Mouse (Mus musculus) bone marrow, adult 2 months (tissue): ENCODE results near the gene Zscan2. TPM values are rescaled to one million over a fixed set of nuclear protein-coding genes. Genes with fewer than 3 reads are reported as not detected.
"Not testable (repeated sequence)": the region's sequence is repeated elsewhere in the genome, so short reads cannot be mapped to it uniquely, and the experiment has no call there.

Experiments used
- H3K27ac ChIP-seq: fragments of 200-500 bp; 2 replicates; pipeline ENCODE4 v1.5.1; 2012; ENCODE audit warnings: low read depth, mild to moderate bottlenecking, control low read depth, inconsistent platforms, low read length; ENCODE audit not compliant: control insufficient read depth, poor library complexity, insufficient read depth
- H3K4me1 ChIP-seq: fragments of 200-500 bp; 2 replicates; pipeline ENCODE4 v1.6.1; 2011; ENCODE audit warnings: low read length; ENCODE audit not compliant: control insufficient read depth, insufficient read depth
- H3K4me3 ChIP-seq: fragments of 200-500 bp; replicated peaks from 2 replicates; pipeline ENCODE3; 2011; ENCODE audit warnings: mild to moderate bottlenecking, low read depth, low read length, control low read depth; ENCODE audit not compliant: control insufficient read depth
- CTCF ChIP-seq: fragments of 200-500 bp; IDR thresholded peaks from 2 replicates; pipeline ENCODE4 v1.5.1; 2011; ENCODE audit warnings: low read length, control low read depth; ENCODE audit not compliant: control insufficient read depth, insufficient read depth
- POLR2A ChIP-seq: fragments of 200-500 bp; IDR thresholded peaks from 2 replicates; pipeline ENCODE4 v1.6.1; 2011; ENCODE audit warnings: low read depth, mild to moderate bottlenecking, control low read depth, low read length, borderline replicate concordance; ENCODE audit not compliant: control insufficient read depth
- WGBS: fragments of 180-500 bp; shearing (Covaris S2); methylation state at CpG from one replicate; pipeline ENCODE4 v1.1.7; 2018; 5-methylcytosine and 5-hydroxymethylcytosine counted together
- polyA plus RNA-seq: library from polyadenylated mRNA; stranded (reverse); fragments of >200 nt; gene quantifications from 2 replicates; pipeline ENCODE4 v1.2.4, GENCODE M21; 2011; ENCODE audit warnings: low replicate concordance; ENCODE audit not compliant: missing spikeins, insufficient read depth, insufficient read length

Zscan2 gene
- polyA plus RNA-seq, 1 experiment: 6.1 TPM

- peaks cover 2% of the 10 kb centered on the region; the same call in 1 of the 2 replicates for H3K4me1 ChIP-seq
- no peak overlapping the region for H3K27ac ChIP-seq
- H3K4me3 ChIP-seq: no peak overlapping the region
- no peak for TF ChIP-seq POLR2A
- no peak for TF ChIP-seq CTCF
- 61% methylated on average over 15 of the region's 15 CpGs for WGBS
Measured at GRCm38 (mm10) chr7:80830193-80830803, 30.4 kb upstream of the Zscan2 start.

GRCm38 (mm10) chr7:80832191-80832590 lies 28.5 kb upstream of the Zscan2 start:
- TF ChIP-seq CTCF (no peak), POLR2A (no peak)
- no peak overlapping the region for H3K27ac ChIP-seq
- 6% methylated on average over 4 of the region's 4 CpGs for WGBS
- H3K4me3 ChIP-seq: no peak overlapping the region
- peaks cover 2% of the 10 kb centered on the region; the same call in 1 of the 2 replicates for H3K4me1 ChIP-seq

GRCm38 (mm10) chr7:80832996-80833650 lies 27.6 kb upstream of the Zscan2 start:
- not testable (repeated sequence) for H3K27ac ChIP-seq, H3K4me1 ChIP-seq, H3K4me3 ChIP-seq
- whole genome bisulfite sequencing: 20% methylated on average over 14 of the region's 14 CpGs

- Histone ChIP-seq H3K4me3 (no peak overlapping the region), H3K27ac (no peak overlapping the region), H3K4me1 (peaks cover 2% of the 10 kb centered on the region; the same call in 1 of the 2 replicates)
- TF ChIP-seq CTCF: no peak
- no peak for TF ChIP-seq POLR2A
- 59% methylated on average over 12 of the region's 12 CpGs for WGBS
Measured at GRCm38 (mm10) chr7:80833651-80834532, 26.8 kb upstream of the Zscan2 start.

GRCm38 (mm10) chr7:80835984-80836652 lies 24.6 kb upstream of the Zscan2 start:
- Histone ChIP-seq H3K27ac (no peak overlapping the region), H3K4me1 (peaks cover 2% of the 10 kb centered on the region; the same call in 1 of the 2 replicates), H3K4me3 (no peak overlapping the region)
- WGBS: 41% methylated on average over 4 of the region's 4 CpGs
- no peak for TF ChIP-seq CTCF
- no peak for TF ChIP-seq POLR2A

DNA sequence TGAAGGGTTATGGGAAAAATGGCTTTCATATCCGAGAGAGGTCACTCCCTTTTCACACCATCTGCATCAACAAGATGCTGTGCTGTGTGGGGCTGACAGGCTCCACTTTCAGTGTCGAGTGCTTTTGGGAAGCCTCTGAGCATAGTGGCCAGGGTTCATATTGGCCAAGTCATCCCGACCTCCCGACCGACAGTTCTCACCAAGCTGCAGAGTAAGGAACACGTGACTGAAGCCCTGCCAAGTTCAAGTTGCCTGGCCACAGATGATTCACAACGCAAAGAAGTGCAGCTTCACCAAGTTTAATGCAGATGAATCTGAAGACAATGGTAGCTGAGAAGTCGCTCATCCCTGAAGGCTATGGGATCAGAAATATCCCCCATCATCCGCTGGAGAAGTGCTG lies 23.0 kb upstream of the Zscan2 start:
- Histone ChIP-seq H3K27ac (no peak overlapping the region), H3K4me3 (no peak overlapping the region), H3K4me1 (no peaks in the 10 kb centered on the region)
- TF ChIP-seq CTCF: no peak
- TF ChIP-seq POLR2A: no peak
- WGBS: 62% methylated on average over 9 of the region's 9 CpGs

GRCm38 (mm10) chr7:80838247-80838646 lies 22.5 kb upstream of the Zscan2 start:
- Histone ChIP-seq H3K4me1 (no peaks in the 10 kb centered on the region), H3K27ac (no peak overlapping the region), H3K4me3 (no peak overlapping the region)
- 47% methylated on average over 7 of the region's 7 CpGs for WGBS
- TF ChIP-seq POLR2A: no peak
- TF ChIP-seq CTCF: no peak

DNA sequence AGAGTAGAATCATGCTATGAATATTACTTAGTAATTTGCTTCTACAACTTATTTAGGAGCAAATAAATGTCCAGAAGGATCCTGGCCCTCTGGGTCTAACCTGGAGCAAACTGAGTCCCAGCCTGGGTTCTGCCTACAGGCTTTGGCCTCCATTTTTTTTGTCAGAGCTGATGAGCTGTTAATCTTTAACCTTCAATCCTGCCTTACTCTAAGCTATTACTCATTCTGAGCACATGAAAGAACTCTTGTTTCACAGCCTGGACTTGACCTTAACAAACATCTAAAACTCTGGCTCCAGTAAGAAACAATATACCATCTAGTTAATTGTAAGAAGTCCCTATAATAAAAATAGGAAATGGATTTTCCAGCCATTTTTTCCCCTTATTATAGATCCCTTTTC lies 21.0 kb upstream of the Zscan2 start:
- Histone ChIP-seq H3K27ac (no peak overlapping the region), H3K4me3 (no peak overlapping the region), H3K4me1 (no peaks in the 10 kb centered on the region)
- TF ChIP-seq CTCF (no peak), POLR2A (no peak)
